Mouse (Mus musculus): ENCODE data around the gene Arhgef26.

GRCm38 (mm10) chr3:62506488-62507205 is 168.5 kb downstream of the Arhgef26 start, which contains the start of gene Dhx36:
- peak; percentile 58; the same call in 1 of the 2 replicates for TF ChIP-seq POLR2A (IDR thresholded peaks at IDR 0.05; ENCODE audit: borderline replicate concordance, insufficient read depth, low read length)
- no peak for TF ChIP-seq CTCF (IDR thresholded peaks at IDR 0.05; ENCODE audit: borderline replicate concordance, insufficient read depth, low read depth, low read length)

All from cerebellum, adult 2 months (tissue).